Mouse (Mus musculus) liver, embryonic 14.5 days (tissue): ENCODE data around the gene Hoxc12. TPM values are rescaled to one million over a fixed set of nuclear protein-coding genes. Genes with fewer than 3 reads are reported as not detected.

Source experiments
- ATAC-seq: fragments of 200-750 bp; cut with Nextera tagmentation; 2 replicates; pipeline ENCODE4 v1.8.0; 2017; ENCODE audit warnings: moderate number of reproducible peaks, mild to moderate bottlenecking, moderate library complexity; ENCODE audit not compliant: insufficient read depth
- DNase-seq, 3 experiments: peaks; one replicate each; pipeline ENCODE4 v3.0.0-alpha.2; 2012 to 2013; ENCODE audit warnings: low read depth in 3 of 3, low spot score in 3 of 3
- H3K27ac ChIP-seq: fragments of 300-500 bp; sonication (generic); 2 replicates; pipeline ENCODE4 v1.5.1; 2014; ENCODE audit warnings: moderate library complexity, mild to moderate bottlenecking, control low read depth, inconsistent platforms
- H3K27me3 ChIP-seq: fragments of 300-500 bp; sonication (generic); 2 replicates; pipeline ENCODE4 v1.6.1; 2014; ENCODE audit warnings: mild to moderate bottlenecking, low read length, moderate library complexity; ENCODE audit not compliant: control insufficient read depth, insufficient read depth
- H3K36me3 ChIP-seq: fragments of 300-500 bp; sonication (generic); replicated peaks from 2 replicates; pipeline ENCODE4 v1.6.1; 2014; ENCODE audit warnings: low read depth; ENCODE audit not compliant: control insufficient read depth, insufficient read depth
- H3K4me1 ChIP-seq, 2 experiments: fragments of 200-500 bp in 1 of 2; fragments of 300-500 bp in 1 of 2; sonication (generic) in 1 of 2; replicated peaks; 2 replicates each; pipeline ENCODE4 v1.6.1; 2012 to 2014; ENCODE audit warnings: antibody characterized with exemption in 1 of 2, inconsistent platforms in 1 of 2, low read length in 1 of 2; ENCODE audit not compliant: control insufficient read depth in 2 of 2, insufficient read depth in 2 of 2
- H3K4me2 ChIP-seq: fragments of 300-500 bp; sonication (generic); 2 replicates; pipeline ENCODE4 v1.6.1; 2014; ENCODE audit warnings: low read depth, mild to moderate bottlenecking, control low read depth, moderate library complexity
- H3K4me3 ChIP-seq, 2 experiments: fragments of 200-500 bp in 1 of 2; fragments of 300-500 bp in 1 of 2; sonication (generic) in 1 of 2; 2 replicates each; pipeline ENCODE4 v1.5.1; 2012 to 2014; ENCODE audit warnings: low read depth in 2 of 2, low read length in 2 of 2, mild to moderate bottlenecking in 2 of 2, control low read depth in 1 of 2, inconsistent platforms in 1 of 2, moderate library complexity in 1 of 2; ENCODE audit not compliant: insufficient read depth in 1 of 2
- H3K9ac ChIP-seq: fragments of 300-500 bp; sonication (generic); replicated peaks from 2 replicates; pipeline ENCODE4 v1.6.1; 2014; ENCODE audit warnings: mild to moderate bottlenecking, control low read depth, moderate library complexity
- H3K9me3 ChIP-seq: fragments of 300-500 bp; sonication (generic); 2 replicates; pipeline ENCODE4 v1.6.1; 2016; ENCODE audit warnings: low read length, mixed read lengths; ENCODE audit not compliant: control insufficient read depth
- CTCF ChIP-seq: IDR thresholded peaks from 2 replicates; pipeline ENCODE4 v1.5.1; 2016; ENCODE audit warnings: antibody characterized with exemption, low read depth, control low read depth
- EP300 ChIP-seq: IDR thresholded peaks from 2 replicates; pipeline ENCODE4 v1.6.1; 2016; ENCODE audit warnings: antibody characterized with exemption, low read depth
- WGBS: fragments of 180-500 bp; shearing (Covaris S2); extraction: QIAGEN DNeasy Blood & Tissue Kit; methylation state at CpG from one replicate; pipeline ENCODE4 v1.1.7; 2014; ENCODE audit not compliant: insufficient replicate concordance; 5-methylcytosine and 5-hydroxymethylcytosine counted together
- microRNA-seq: library from miRNA; unstranded; fragments of <30 nt; microRNA quantifications from one replicate; pipeline ENCODE4, GENCODE M21; 2016
- polyA plus RNA-seq, 2 experiments: library from polyadenylated mRNA; depleted of rRNA in 1 of 2; stranded (reverse) in 1 of 2; unstranded in 1 of 2; fragments of >200 nt; fragmentation: Nextera tagmentation in 1 of 2; extraction: Ambion mirVana in 1 of 2; gene quantifications; 2 replicates each; pipeline versions ENCODE4 v1.2.1 to v1.2.3; 2012 to 2014

Hoxc12 gene
- polyA plus RNA-seq, 2 experiments, result not detected

- Histone ChIP-seq H3K27ac (no peak overlapping the region), H3K9ac (no peak overlapping the region), H3K4me3 (no peak overlapping the region), H3K27me3 (peaks cover 97% of the 10 kb centered on the region), H3K4me2 (no peak overlapping the region), H3K36me3 (no peaks in the 10 kb centered on the region), H3K4me1 (no peaks in the 10 kb centered on the region), H3K9me3 (no peaks in the 10 kb centered on the region)
- ATAC-seq, result no peak
- WGBS, result 2% methylated on average over 12 of the region's 12 CpGs
- DNase-seq, result no peak
- no peak for TF ChIP-seq EP300
- no peak for TF ChIP-seq CTCF
Measured at GRCm38 (mm10) chr15:102983716-102984115, 47.2 kb downstream of the Hoxc12 start.

GRCm38 (mm10) chr15:102984521-102984920 lies 48.0 kb downstream of the Hoxc12 start:
- H3K27ac ChIP-seq, result no peak overlapping the region
- no peak overlapping the region for H3K4me3 ChIP-seq
- DNase-seq, result no peak
- H3K4me2 ChIP-seq, result no peak overlapping the region
- H3K27me3 ChIP-seq, result peaks cover 97% of the 10 kb centered on the region
- H3K9me3 ChIP-seq, result no peaks in the 10 kb centered on the region
- no peaks in the 10 kb centered on the region for H3K4me1 ChIP-seq
- H3K9ac ChIP-seq, result no peak overlapping the region
- no peak for ATAC-seq
- H3K36me3 ChIP-seq, result no peaks in the 10 kb centered on the region
- no peak for TF ChIP-seq EP300
- no peak for TF ChIP-seq CTCF
- whole genome bisulfite sequencing, result 8% methylated on average over 10 of the region's 10 CpGs

GRCm38 (mm10) chr15:102984925-102985324 lies 48.4 kb downstream of the Hoxc12 start:
- Histone ChIP-seq H3K4me2 (no peak overlapping the region), H3K4me1 (no peaks in the 10 kb centered on the region), H3K27ac (no peak overlapping the region), H3K27me3 (peaks cover 97% of the 10 kb centered on the region), H3K9me3 (no peaks in the 10 kb centered on the region), H3K9ac (no peak overlapping the region), H3K36me3 (no peaks in the 10 kb centered on the region), H3K4me3 (no peak overlapping the region)
- no peak for TF ChIP-seq EP300
- no peak for TF ChIP-seq CTCF
- 16% methylated on average over 3 of the region's 3 CpGs for WGBS
- DNase-seq (no peak), ATAC-seq (no peak)

DNA sequence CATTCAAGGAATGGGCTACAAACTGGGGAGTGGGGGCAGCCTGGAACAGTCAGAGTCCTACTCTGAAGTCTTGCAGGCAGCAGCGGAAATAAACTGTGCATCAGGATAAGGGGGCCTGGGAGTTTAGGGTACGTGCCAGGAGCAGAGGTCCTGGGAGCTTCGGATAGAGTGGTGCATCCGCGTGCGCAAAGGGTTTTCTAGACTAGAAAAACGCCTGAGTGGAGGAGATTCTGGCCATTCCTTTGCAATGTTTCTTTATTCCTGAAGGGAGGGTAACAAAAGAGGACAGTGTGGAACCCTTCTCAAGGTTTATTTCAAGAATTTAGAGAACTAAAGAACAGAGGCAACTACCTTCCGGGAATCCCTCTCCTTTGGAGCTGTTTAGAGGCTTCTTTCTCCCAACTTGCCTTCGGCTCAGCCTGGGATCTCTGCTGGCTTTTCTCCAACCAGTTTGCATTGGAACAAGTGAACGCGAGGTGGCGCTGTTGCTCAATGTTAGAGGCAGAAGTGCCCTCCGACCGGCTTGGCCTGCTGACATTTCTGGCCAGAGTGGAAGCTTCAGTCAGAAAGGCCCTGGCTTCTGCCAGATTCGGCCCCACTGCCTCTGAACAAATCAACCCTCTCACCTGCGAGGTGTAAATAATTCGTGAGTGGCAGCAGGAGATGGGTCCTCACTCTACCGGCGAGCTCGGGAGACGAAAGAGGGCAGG lies 50.7 kb downstream of the Hoxc12 start:
- Histone ChIP-seq H3K9me3 (no peaks in the 10 kb centered on the region), H3K36me3 (no peaks in the 10 kb centered on the region), H3K4me1 (no peaks in the 10 kb centered on the region), H3K27me3 (peaks cover 95% of the 10 kb centered on the region), H3K4me2 (no peak overlapping the region), H3K27ac (no peak overlapping the region), H3K9ac (no peak overlapping the region), H3K4me3 (no peak overlapping the region)
- no peak for TF ChIP-seq EP300
- TF ChIP-seq CTCF, result peak; percentile 87
- ATAC-seq (no peak), DNase-seq (peak; percentile 41 to 45 (median 44))
- 2% methylated on average over 21 of the region's 21 CpGs for WGBS

DNA sequence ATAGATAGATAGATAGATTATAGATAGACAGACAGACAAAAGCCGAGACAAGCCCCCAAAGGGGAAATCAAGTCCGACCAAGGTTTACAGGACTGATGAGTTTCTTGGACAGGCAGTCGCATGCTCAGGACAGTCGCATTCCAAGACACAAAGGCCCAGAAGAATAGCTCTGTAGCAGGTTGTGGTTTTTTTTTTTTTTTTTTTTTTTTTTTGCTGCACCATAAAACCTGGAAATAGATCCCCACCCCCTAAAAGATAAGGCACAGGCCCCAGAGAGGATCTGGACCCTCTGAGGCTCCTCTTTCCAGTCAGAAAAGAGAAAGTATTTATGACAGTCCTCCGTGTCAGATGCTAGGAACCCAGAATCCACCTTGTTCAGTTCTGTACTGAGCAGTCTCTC lies 51.5 kb downstream of the Hoxc12 start:
- TF ChIP-seq CTCF, result no peak
- no peak for TF ChIP-seq EP300
- H3K4me1 ChIP-seq, result no peaks in the 10 kb centered on the region
- ATAC-seq (no peak), DNase-seq (no peak)
- H3K27me3 ChIP-seq, result peaks cover 96% of the 10 kb centered on the region
- H3K36me3 ChIP-seq, result no peaks in the 10 kb centered on the region
- H3K9me3 ChIP-seq, result no peaks in the 10 kb centered on the region
- H3K4me3 ChIP-seq, result no peak overlapping the region
- no peak overlapping the region for H3K9ac ChIP-seq
- WGBS, result 17% methylated on average over 5 of the region's 5 CpGs
- no peak overlapping the region for H3K4me2 ChIP-seq
- H3K27ac ChIP-seq, result no peak overlapping the region

Small RNA genes within 50 kb of the gene (microRNA-seq; reads per million reads assigned to microRNA genes)
- gene Mir196a-2, result 7.2 reads per million, percentile 14 among the genes with 10 or more reads in this experiment

Other genes with a start within 250 kb of the Hoxc12 start
- 5.6 and 5.7 TPM in 2 replicates for gene Calcoco1, start 214.6 kb upstream of the Hoxc12 start, polyA plus RNA-seq (2012; rRNA removed)
- gene Calcoco1, start 214.6 kb upstream of the Hoxc12 start, polyA plus RNA-seq (2014; fragmentation: Nextera tagmentation; extraction: Ambion mirVana), result 8.4 TPM in 2 replicates
- gene Hoxc13, start 15.7 kb upstream of the Hoxc12 start, polyA plus RNA-seq (2012; rRNA removed), result not detected in 2 replicates
- not detected in 2 replicates for gene Hoxc13, start 15.7 kb upstream of the Hoxc12 start, polyA plus RNA-seq (2014; fragmentation: Nextera tagmentation; extraction: Ambion mirVana)
- not detected in 2 replicates for gene Hoxc11, start 17.7 kb downstream of the Hoxc12 start, polyA plus RNA-seq (2012; rRNA removed)
- not detected in 2 replicates for gene Hoxc11, start 17.7 kb downstream of the Hoxc12 start, polyA plus RNA-seq (2014; fragmentation: Nextera tagmentation; extraction: Ambion mirVana)
- 0.04 TPM in 1 of 2 replicates, not detected in the other for gene Hoxc10, start 30.0 kb downstream of the Hoxc12 start, polyA plus RNA-seq (2012; rRNA removed)
- not detected in 2 replicates for gene Hoxc10, start 30.0 kb downstream of the Hoxc12 start, polyA plus RNA-seq (2014; fragmentation: Nextera tagmentation; extraction: Ambion mirVana)
- 0.03 and 0.06 TPM in 2 replicates for gene Hoxc5, start 30.7 kb downstream of the Hoxc12 start, polyA plus RNA-seq (2012; rRNA removed)
- not detected in 2 replicates for gene Hoxc5, start 30.7 kb downstream of the Hoxc12 start, polyA plus RNA-seq (2014; fragmentation: Nextera tagmentation; extraction: Ambion mirVana)
- 0.03 TPM in 1 of 2 replicates, not detected in the other for gene Hoxc9, start 39.7 kb downstream of the Hoxc12 start, polyA plus RNA-seq (2012; rRNA removed)
- gene Hoxc9, start 39.7 kb downstream of the Hoxc12 start, polyA plus RNA-seq (2014; fragmentation: Nextera tagmentation; extraction: Ambion mirVana), result not detected in 2 replicates
- gene Hoxc8, start 53.9 kb downstream of the Hoxc12 start, polyA plus RNA-seq (2012; rRNA removed), result 0.04 TPM in 1 of 2 replicates, not detected in the other
- gene Hoxc8, start 53.9 kb downstream of the Hoxc12 start, polyA plus RNA-seq (2014; fragmentation: Nextera tagmentation; extraction: Ambion mirVana), result 0.04 TPM in 1 of 2 replicates, not detected in the other
- 0.06 TPM in 2 replicates for gene Hoxc6, start 61.5 kb downstream of the Hoxc12 start, polyA plus RNA-seq (2012; rRNA removed)
- gene Hoxc6, start 61.5 kb downstream of the Hoxc12 start, polyA plus RNA-seq (2014; fragmentation: Nextera tagmentation; extraction: Ambion mirVana), result 0.14 TPM in 1 of 2 replicates, not detected in the other
- gene Hoxc4, start 82.2 kb downstream of the Hoxc12 start, polyA plus RNA-seq (2012; rRNA removed), result 0.07 and 0.12 TPM in 2 replicates
- 0.05 and 0.06 TPM in 2 replicates for gene Hoxc4, start 82.2 kb downstream of the Hoxc12 start, polyA plus RNA-seq (2014; fragmentation: Nextera tagmentation; extraction: Ambion mirVana)
- gene Smug1, start 230.3 kb downstream of the Hoxc12 start, polyA plus RNA-seq (2012; rRNA removed), result 3.6 and 4.4 TPM in 2 replicates
- 3.8 and 4.7 TPM in 2 replicates for gene Smug1, start 230.3 kb downstream of the Hoxc12 start, polyA plus RNA-seq (2014; fragmentation: Nextera tagmentation; extraction: Ambion mirVana)